Mouse (Mus musculus): ENCODE measurements around the gene Gla. TPM values are rescaled to one million over a fixed set of nuclear protein-coding genes. Genes with fewer than 3 reads are reported as not detected.

Gene Gla
- polyA plus RNA-seq, 1 experiment from 2014 or later: 6.1 TPM

DNA sequence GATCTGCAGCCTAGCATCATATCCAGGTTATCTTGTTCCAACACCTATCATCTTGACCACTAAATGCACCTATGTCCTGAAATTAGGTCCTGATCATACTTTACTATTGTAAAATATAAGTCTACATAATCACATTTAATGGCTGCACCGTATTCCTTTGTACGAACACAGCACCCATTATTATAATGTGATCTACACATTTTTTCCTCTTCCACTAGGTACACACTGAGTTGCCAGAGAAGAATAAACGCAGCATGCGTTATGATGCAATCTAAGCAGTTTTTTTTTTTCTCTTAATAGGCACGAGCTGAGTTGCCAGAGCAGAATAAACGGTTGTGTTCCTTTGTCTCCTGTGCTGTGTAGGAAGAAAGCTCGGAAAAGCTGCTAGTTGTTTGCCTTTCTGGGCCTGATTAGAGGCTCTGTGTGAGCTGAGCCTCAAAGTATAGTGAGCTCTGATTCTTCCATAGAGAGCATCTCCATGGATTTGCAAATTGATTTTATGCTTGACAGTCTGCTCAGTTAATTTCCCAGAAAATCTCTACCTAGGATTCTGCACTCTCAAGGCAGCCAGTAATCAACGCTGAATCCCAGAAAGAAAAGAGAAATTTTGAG is 19.4 kb upstream of the Gla start:
- Histone ChIP-seq H3K27me3 (replicated peaks) (no peaks in the 10 kb centered on the region), H3K4me3 (replicated peaks) (no peak overlapping the region), H3K9ac (no peak overlapping the region), H3K27ac (no peak overlapping the region), H3K9me3 (no peaks in the 10 kb centered on the region), H3K4me2 (no peak overlapping the region), H3K4me1 (no peaks in the 10 kb centered on the region), H3K36me3 (no peaks in the 10 kb centered on the region)
- WGBS: 51% methylated on average over 8 of the region's 8 CpGs
- ATAC-seq (ENCODE audit: insufficient read depth, low FRiP score, low read depth): no peak

DNA sequence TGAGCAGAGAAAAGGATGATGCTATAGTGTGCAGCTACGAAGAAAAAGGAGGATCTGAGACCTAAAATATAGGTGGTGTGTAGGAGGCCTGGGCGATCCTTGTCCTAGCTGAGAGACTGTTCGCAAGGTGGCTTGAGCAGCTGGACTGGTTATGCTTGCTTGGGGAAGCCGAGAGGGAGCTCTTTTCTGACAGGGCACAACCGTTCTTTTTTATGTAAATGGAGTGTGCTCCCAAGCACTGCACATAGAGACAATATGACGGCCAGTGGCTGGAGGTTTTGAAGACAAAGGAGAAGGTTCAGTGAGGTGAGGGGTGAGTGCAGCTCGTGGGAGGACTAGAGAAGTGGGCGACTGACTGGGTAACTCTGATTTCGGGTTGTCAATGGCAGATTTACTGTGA is 18.8 kb upstream of the Gla start:
- Histone ChIP-seq H3K4me1 (no peaks in the 10 kb centered on the region), H3K9me3 (no peaks in the 10 kb centered on the region), H3K4me3 (replicated peaks) (no peak overlapping the region), H3K27me3 (replicated peaks) (no peaks in the 10 kb centered on the region), H3K27ac (no peak overlapping the region), H3K36me3 (no peaks in the 10 kb centered on the region), H3K9ac (no peak overlapping the region), H3K4me2 (no peak overlapping the region)
- ATAC-seq (ENCODE audit: insufficient read depth, low FRiP score, low read depth): no peak
- WGBS: 54% methylated on average over 9 of the region's 9 CpGs

DNA sequence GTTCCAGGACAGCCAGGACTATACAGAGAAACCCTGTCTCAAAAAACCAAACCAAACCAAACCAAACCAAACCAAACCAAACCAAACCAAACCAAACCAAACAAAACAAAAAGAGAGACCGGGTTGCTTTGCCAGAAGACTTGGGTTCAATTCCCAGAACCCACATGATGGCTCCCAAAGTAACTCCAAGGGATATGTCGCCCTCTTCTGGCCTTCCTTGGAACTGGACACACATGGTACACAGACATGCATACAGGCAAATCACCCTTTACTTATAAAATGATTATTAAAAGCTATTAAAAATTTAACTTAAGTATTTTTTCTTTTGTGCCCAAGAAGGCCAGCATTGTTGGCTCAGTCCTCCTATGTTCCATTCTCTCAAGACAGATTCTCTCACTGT is 13.4 kb upstream of the Gla start:
- Histone ChIP-seq H3K4me2 (no peak overlapping the region), H3K4me3 (replicated peaks) (no peak overlapping the region), H3K27me3 (replicated peaks) (no peaks in the 10 kb centered on the region), H3K27ac (no peak overlapping the region), H3K4me1 (no peaks in the 10 kb centered on the region), H3K9me3 (no peaks in the 10 kb centered on the region), H3K9ac (no peak overlapping the region), H3K36me3 (no peaks in the 10 kb centered on the region)
- 60% methylated on average over 2 of the region's 2 CpGs for WGBS
- no peak for ATAC-seq (ENCODE audit: insufficient read depth, low FRiP score, low read depth)

DNA sequence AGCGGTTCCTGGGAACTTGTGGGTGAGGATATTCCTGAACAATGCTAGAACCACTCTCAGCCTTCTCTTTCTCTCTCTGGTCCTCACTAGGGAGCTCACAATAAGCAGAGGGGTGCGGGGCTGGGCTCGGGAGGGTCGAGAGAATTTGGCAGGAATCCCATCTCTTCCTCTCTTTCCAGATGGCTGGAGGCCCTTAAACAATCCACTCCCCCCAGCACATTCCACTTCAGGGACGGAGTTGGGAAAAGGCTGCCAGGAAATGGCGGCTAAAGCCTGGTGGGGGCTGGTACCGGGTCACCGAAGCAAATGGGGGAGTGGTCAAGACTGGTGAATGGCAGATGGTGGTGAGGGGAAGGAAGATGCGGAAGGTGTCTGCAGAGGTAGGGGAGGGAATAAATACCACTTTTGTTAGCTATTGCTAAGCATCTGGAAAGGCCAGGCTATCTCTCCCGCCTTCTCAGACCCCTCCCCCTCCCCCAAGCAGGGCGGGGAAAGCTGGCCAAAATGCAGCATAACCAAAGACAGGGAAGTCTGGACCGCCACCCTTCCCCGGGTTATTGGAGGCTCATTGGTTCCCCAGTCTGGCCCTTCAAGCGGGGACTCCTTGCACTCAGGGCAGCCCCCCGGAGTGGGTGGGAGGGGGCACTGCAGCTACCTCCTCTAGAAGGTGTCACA is 11.5 kb upstream of the Gla start:
- Histone ChIP-seq H3K9ac (no peak overlapping the region), H3K4me3 (replicated peaks) (peak overlapping the region; percentile 34), H3K9me3 (no peaks in the 10 kb centered on the region), H3K27me3 (replicated peaks) (no peaks in the 10 kb centered on the region), H3K4me2 (peak overlapping the region; percentile 47), H3K4me1 (no peaks in the 10 kb centered on the region), H3K27ac (peak overlapping the region; percentile 91), H3K36me3 (no peaks in the 10 kb centered on the region)
- 9% methylated on average over 15 of the region's 15 CpGs for WGBS
- peak; percentile 85 for ATAC-seq (ENCODE audit: insufficient read depth, low FRiP score, low read depth)

DNA sequence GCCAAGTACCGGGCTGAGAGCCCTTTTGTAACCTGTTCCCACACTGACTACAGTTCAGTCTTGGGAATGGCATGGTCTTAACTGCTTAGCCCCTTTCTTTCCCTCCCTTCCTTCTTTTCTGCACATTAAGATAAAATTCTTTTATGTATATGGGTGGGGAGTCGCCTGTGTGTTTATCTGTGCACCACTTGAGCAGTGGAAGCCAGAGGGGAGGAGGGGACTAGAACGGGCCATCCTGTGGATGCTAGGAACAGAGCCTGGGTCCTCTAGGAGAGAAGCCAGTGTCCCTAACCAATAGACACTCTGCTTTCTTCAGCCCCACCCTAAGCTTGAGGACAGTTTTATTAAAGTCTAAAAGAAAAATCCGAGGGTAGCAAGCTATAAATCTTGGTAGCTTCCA is 10.1 kb upstream of the Gla start:
- no peak overlapping the region for H3K4me3 ChIP-seq (replicated peaks)
- H3K9ac ChIP-seq: no peak overlapping the region
- H3K9me3 ChIP-seq: no peaks in the 10 kb centered on the region
- no peak overlapping the region for H3K27ac ChIP-seq
- H3K36me3 ChIP-seq: no peaks in the 10 kb centered on the region
- 62% methylated on average over 4 of the region's 4 CpGs for WGBS
- no peaks in the 10 kb centered on the region for H3K4me1 ChIP-seq
- H3K27me3 ChIP-seq (replicated peaks): no peaks in the 10 kb centered on the region
- no peak for ATAC-seq (ENCODE audit: insufficient read depth, low FRiP score, low read depth)
- H3K4me2 ChIP-seq: no peak overlapping the region

DNA sequence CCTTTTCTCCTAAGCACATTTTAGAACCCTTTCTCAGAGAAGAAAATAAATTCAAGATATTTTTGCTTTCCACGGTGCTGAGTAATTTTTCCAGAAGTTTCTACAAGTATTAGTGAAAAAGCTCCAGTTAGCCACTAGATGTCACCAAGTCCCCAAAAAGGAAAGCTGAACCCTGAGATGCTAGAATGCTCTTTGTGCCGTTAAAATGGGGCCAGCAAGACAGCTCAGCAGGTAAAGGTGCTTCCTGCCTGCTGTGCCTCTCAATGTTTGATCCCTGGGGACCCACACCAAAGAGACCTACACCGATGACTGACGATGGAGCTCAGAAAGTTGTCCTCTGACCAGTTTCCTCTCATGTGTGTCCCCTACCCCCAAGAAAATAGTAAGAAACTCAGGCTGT is 8.5 kb upstream of the Gla start:
- no peaks in the 10 kb centered on the region for H3K9me3 ChIP-seq
- 25% methylated on average over 4 of the region's 4 CpGs for WGBS
- ATAC-seq (ENCODE audit: insufficient read depth, low FRiP score, low read depth): no peak
- no peaks in the 10 kb centered on the region for H3K4me1 ChIP-seq
- no peak overlapping the region for H3K4me2 ChIP-seq
- no peak overlapping the region for H3K9ac ChIP-seq
- no peaks in the 10 kb centered on the region for H3K36me3 ChIP-seq
- H3K27ac ChIP-seq: no peak overlapping the region
- no peak overlapping the region for H3K4me3 ChIP-seq (replicated peaks)
- no peaks in the 10 kb centered on the region for H3K27me3 ChIP-seq (replicated peaks)

DNA sequence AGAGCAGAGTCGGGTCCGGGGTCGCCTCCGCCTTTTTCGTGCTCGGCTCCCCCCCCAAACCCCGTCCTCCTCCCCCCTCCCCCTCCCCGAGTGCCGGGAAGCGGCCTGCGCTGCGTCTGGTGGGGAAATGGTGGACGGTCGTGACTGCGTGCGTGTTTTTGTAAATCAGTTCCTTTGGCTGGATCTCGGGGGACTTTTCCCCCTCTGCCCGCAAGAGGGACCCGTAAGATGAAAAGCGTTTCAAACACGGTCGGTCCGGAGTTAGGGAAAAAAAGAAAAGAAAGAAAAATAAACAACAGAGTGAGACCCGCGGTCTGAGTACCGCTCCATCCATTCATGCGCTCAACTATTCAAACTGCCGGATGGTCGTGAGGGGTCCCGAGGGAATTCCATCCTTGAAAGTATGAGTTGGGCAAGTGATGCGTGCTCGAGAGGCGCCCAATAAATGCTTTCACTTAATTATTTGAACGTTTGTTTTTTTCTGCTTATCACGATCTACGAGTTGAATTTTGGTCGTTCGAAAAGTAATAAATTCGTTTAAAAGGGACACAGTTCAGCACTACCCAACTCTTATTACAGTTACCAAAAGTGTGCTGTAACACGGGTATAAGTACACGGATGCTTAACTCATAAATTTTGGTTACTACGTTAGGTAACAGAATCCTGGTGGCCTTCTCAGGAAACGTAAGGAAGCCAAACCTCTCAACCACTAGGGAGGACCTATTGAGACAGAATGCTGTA is 625 bp upstream of the Gla start:
- H3K4me3 ChIP-seq (replicated peaks): peak overlapping the region; percentile 55
- 14% methylated on average over 37 of the region's 43 CpGs for WGBS
- ATAC-seq (ENCODE audit: insufficient read depth, low FRiP score, low read depth): peak; percentile 77

DNA sequence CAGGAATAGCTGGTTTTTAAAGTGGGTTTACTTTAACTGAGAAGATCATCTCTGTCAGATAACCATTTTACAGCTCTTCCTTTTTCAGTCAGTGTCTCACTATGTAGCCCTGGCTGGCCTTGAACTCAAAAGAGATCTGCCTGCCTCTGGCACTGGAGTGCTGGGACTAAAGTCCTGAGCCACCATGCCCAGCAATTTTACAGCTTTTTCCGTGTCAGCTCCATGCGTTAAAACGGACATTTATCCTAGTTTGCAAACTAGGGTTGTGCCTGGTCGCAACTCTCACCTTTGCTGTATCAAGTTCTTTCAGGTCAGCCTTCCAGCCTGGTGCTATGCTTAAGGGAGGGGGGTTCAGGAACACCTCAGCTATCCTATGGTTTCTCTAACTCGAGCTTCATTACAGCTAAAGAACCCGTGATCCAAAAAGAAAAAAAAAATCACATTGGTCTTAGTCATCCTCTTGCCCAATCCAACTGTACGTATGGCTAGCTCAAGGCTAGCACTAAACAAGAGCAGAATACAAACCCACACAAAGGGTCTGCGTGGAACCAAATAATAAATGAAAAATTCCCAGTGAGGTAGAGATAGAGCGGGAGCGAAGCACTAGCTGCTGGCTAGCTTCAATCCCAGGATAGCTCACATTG is 881 bp downstream of the Gla start:
- Histone ChIP-seq H3K4me2 (peak overlapping the region; percentile 50), H3K4me3 (replicated peaks) (peak overlapping the region; percentile 55), H3K9me3 (no peaks in the 10 kb centered on the region), H3K27ac (peak overlapping the region; percentile 79), H3K9ac (no peak overlapping the region; the same call in 1 of the 2 replicates), H3K36me3 (no peaks in the 10 kb centered on the region), H3K4me1 (no peaks in the 10 kb centered on the region), H3K27me3 (replicated peaks) (no peaks in the 10 kb centered on the region)
- 25% methylated on average over 10 of the region's 10 CpGs for WGBS
- no peak for ATAC-seq (ENCODE audit: insufficient read depth, low FRiP score, low read depth)

More for the DNA sequence above, 625 bp upstream of the Gla start:
- peak overlapping the region; percentile 90 for H3K27ac ChIP-seq
- no peaks in the 10 kb centered on the region for H3K27me3 ChIP-seq (replicated peaks)
- peak overlapping the region; percentile 22 for H3K9ac ChIP-seq
- no peaks in the 10 kb centered on the region for H3K36me3 ChIP-seq
- no peaks in the 10 kb centered on the region for H3K4me1 ChIP-seq
- H3K4me2 ChIP-seq: peak overlapping the region; percentile 42
- no peaks in the 10 kb centered on the region for H3K9me3 ChIP-seq

DNA sequence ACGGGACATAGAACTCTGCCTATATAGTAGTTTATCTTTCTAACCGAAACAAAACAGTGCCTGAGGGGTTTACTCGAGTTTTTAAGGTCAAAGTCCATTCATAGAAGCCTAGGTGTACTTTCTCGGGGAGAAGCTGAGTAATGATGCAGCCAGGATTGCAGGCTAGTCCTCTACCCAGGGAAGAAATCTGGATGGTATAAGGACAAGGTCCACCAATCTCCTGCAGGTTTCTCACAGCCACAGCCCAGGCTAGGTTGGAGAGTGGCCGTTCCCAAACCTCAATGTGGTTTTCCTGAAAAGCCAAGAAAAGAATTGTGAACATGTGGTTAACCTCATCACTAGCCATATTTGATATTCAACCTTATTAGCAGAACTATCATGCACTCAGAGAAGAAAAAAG is 11.1 kb downstream of the Gla start:
- Histone ChIP-seq H3K4me1 (no peaks in the 10 kb centered on the region), H3K9ac (no peak overlapping the region), H3K9me3 (no peaks in the 10 kb centered on the region), H3K27ac (no peak overlapping the region), H3K27me3 (replicated peaks) (no peaks in the 10 kb centered on the region), H3K4me2 (no peak overlapping the region), H3K4me3 (replicated peaks) (no peak overlapping the region), H3K36me3 (no peaks in the 10 kb centered on the region)
- ATAC-seq (ENCODE audit: insufficient read depth, low FRiP score, low read depth): no peak
- 52% methylated on average over 5 of the region's 5 CpGs for WGBS

DNA sequence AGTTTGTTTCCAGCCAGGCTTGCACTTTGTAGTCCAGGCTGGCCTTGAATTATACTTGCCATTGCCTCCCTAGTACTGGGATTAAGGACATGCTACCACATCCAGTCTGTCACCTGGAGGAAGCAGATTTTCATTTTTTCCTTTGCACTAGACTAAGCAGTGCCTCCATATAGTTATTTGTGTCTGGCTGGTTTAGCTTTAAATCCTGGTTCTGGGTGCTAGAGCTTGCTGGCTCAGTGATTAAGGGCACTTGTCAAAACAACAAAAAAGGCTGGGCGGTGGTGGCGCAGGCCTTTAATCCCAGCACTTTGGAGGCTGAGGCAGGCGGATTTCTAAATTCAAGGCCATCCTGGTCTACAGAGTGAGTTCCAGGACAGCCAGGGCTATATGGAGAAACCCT is 11.9 kb downstream of the Gla start:
- Histone ChIP-seq H3K9me3 (no peaks in the 10 kb centered on the region), H3K4me2 (no peak overlapping the region), H3K27ac (no peak overlapping the region), H3K4me3 (replicated peaks) (no peak overlapping the region), H3K9ac (no peak overlapping the region), H3K36me3 (no peaks in the 10 kb centered on the region), H3K27me3 (replicated peaks) (no peaks in the 10 kb centered on the region), H3K4me1 (no peaks in the 10 kb centered on the region)
- ATAC-seq (ENCODE audit: insufficient read depth, low FRiP score, low read depth): no peak
- WGBS: 68% methylated on average over 3 of the region's 3 CpGs

DNA sequence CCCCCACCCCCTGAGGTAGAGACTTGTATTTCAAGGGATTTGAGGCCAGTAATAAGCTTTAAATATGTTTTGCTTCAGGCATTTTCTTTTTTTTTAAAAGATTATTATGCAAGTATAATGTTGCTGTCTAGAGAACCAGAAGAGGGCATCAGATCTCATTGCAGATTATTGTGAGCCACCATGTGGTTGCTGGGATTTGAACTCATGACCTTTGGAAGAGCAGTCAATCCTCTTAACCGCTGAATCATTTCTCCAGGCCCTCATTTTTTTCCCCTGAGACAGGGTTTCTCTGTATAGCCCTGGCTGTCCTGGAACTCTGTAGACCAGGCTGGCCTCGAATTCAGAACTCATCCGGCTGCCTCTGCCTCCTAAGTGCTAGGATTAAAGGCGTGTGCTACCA is 12.7 kb downstream of the Gla start:
- 83% methylated on average over 4 of the region's 4 CpGs for WGBS
- Histone ChIP-seq H3K27me3 (replicated peaks) (no peaks in the 10 kb centered on the region), H3K4me3 (replicated peaks) (no peak overlapping the region), H3K27ac (no peak overlapping the region), H3K36me3 (no peaks in the 10 kb centered on the region), H3K9ac (no peak overlapping the region), H3K4me1 (no peaks in the 10 kb centered on the region), H3K4me2 (no peak overlapping the region), H3K9me3 (no peaks in the 10 kb centered on the region)
- no peak for ATAC-seq (ENCODE audit: insufficient read depth, low FRiP score, low read depth)

DNA sequence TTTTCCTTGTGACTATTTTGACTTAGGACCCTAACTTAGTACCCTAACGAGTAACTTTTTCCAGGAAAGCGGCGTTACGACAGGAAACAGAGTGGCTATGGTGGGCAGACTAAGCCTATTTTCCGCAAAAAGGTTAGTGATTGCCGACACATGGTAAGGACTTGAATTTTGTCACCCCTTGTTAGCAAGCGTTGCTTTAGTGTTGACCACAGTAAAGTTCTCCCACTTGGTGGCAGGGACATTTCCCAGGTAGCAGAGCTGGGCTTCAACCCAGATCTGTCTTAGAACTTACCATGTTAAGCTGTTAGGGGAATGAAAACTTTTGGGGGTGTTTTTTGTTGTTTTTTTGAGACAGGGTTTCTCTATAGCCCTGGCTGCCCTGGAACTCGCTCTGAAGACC is 14.5 kb downstream of the Gla start:
- H3K4me2 ChIP-seq: peak overlapping the region; percentile 51
- no peaks in the 10 kb centered on the region for H3K36me3 ChIP-seq
- no peaks in the 10 kb centered on the region for H3K4me1 ChIP-seq
- 26% methylated on average over 8 of the region's 8 CpGs for WGBS
- H3K9ac ChIP-seq: peak overlapping the region; percentile 14; the same call in 1 of the 2 replicates
- ATAC-seq (ENCODE audit: insufficient read depth, low FRiP score, low read depth): no peak
- H3K27me3 ChIP-seq (replicated peaks): no peaks in the 10 kb centered on the region
- H3K9me3 ChIP-seq: no peaks in the 10 kb centered on the region
- peak overlapping the region; percentile 50 for H3K4me3 ChIP-seq (replicated peaks)
- no peak overlapping the region for H3K27ac ChIP-seq

Data from stomach, embryonic 15.5 days (tissue).